Mouse (Mus musculus): ENCODE measurements around the gene Fbf1.

- TF ChIP-seq CTCF (IDR thresholded peaks at IDR 0.05; ENCODE audit: control insufficient read depth, insufficient read depth, insufficient read length), result no peak
- no peak for TF ChIP-seq USF1 (IDR thresholded peaks at IDR 0.05; ENCODE audit: low read depth)
- no peak for TF ChIP-seq MAX (IDR thresholded peaks at IDR 0.05)
- TF ChIP-seq CEBPB (IDR thresholded peaks at IDR 0.05; ENCODE audit: low read depth), result no peak
- no peak for TF ChIP-seq MYOG (IDR thresholded peaks at IDR 0.05; ENCODE audit: control insufficient read depth, extremely low read depth, insufficient read length)
Observed at GRCm38 (mm10) chr11:116148761-116149221, 19.2 kb downstream of the Fbf1 start.
